Mouse (Mus musculus) thymus, adult 2 months (tissue): ENCODE measurements around the gene Braf.

ENCODE experiments used
- CTCF ChIP-seq: fragments of 200-500 bp; IDR thresholded peaks from 2 replicates; pipeline ENCODE4 v1.5.1; 2012; ENCODE audit warnings: mild to moderate bottlenecking, control low read depth, low read length, moderate library complexity, borderline replicate concordance; ENCODE audit not compliant: control insufficient read depth, poor library complexity, insufficient read depth; ENCODE audit errors: extremely low read depth
- POLR2A ChIP-seq: fragments of 200-500 bp; IDR thresholded peaks from 2 replicates; pipeline ENCODE4 v1.6.1; 2012; ENCODE audit warnings: mild to moderate bottlenecking, low read length, control low read depth, moderate library complexity; ENCODE audit not compliant: control insufficient read depth, poor library complexity, insufficient read depth; ENCODE audit errors: extremely low read depth

DNA sequence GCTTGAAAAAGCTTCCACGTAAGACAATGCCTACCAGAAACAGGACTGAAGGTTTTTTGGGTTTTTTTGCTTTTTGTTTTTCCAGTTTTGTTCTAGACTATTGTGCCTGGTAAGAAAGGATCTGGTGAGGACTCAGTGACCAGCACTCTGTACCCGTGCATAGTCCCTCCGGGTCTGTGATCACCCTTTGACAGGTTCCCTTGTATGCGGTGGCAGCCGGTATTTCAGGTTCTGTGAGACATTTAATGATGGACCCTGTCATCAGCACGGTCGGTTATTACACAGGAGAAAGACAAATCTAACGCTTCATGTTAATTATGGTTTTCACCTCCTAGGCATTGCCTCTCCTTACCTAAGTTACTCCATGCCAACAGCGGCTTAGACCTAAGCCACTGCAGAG is 49.8 kb upstream of the Braf start:
- TF ChIP-seq POLR2A (no peak), CTCF (no peak)
